Mouse (Mus musculus): ENCODE measurements around the gene Itih2.

Itih2 gene

GRCm38 (mm10) chr2:10118751-10119150, 12.4 kb downstream of the Itih2 start:
- no peak for DNase-seq (ENCODE audit: low spot score)

- DNase-seq (ENCODE audit: low spot score) = no peak
These were observed 22.5 kb downstream of the Itih2 start for GRCm38 (mm10) chr2:10108535-10109189.

GRCm38 (mm10) chr2:10101180-10101579, 30.0 kb downstream of the Itih2 start:
- DNase-seq (ENCODE audit: low spot score) = no peak

- DNase-seq (ENCODE audit: low spot score) = no peak
These were observed 30.7 kb downstream of the Itih2 start for GRCm38 (mm10) chr2:10100471-10100870.

GRCm38 (mm10) chr2:10098598-10099215, 32.5 kb downstream of the Itih2 start:
- no peak for DNase-seq (ENCODE audit: low spot score)

- no peak for DNase-seq (ENCODE audit: low spot score)
These were observed 36.7 kb downstream of the Itih2 start for GRCm38 (mm10) chr2:10094327-10095100.

GRCm38 (mm10) chr2:10087256-10087850, 43.8 kb downstream of the Itih2 start:
- DNase-seq (ENCODE audit: low spot score) = no peak

- DNase-seq (ENCODE audit: low spot score) = no peak
These were observed 48.5 kb downstream of the Itih2 start for GRCm38 (mm10) chr2:10082737-10083136.

- no peak for DNase-seq (ENCODE audit: low spot score)
These were observed 49.6 kb downstream of the Itih2 start for GRCm38 (mm10) chr2:10081453-10082080.

GRCm38 (mm10) chr2:10080310-10081010, 50.7 kb downstream of the Itih2 start, which contains the start of the genes Atp5c1 and Kin:
Atp5c1 (minus strand) TSS chr2:10080510.
Kin (plus strand) TSS chr2:10080593.
- DNase-seq (ENCODE audit: low spot score) = peak; percentile 92

- DNase-seq (ENCODE audit: low spot score) = no peak
These were observed 51.4 kb downstream of the Itih2 start for GRCm38 (mm10) chr2:10079745-10080309.

- no peak for DNase-seq (ENCODE audit: low spot score)
These were observed 54.5 kb downstream of the Itih2 start for GRCm38 (mm10) chr2:10076675-10077074.

GRCm38 (mm10) chr2:10074470-10074869, 56.7 kb downstream of the Itih2 start:
- no peak for DNase-seq (ENCODE audit: low spot score)

- no peak for DNase-seq (ENCODE audit: low spot score)
These were observed 59.4 kb downstream of the Itih2 start for GRCm38 (mm10) chr2:10071751-10072150.

GRCm38 (mm10) chr2:10058836-10059235, 72.4 kb downstream of the Itih2 start:
- no peak for DNase-seq (ENCODE audit: low spot score)

GRCm38 (mm10) chr2:10051996-10052395, 79.2 kb downstream of the Itih2 start:
- no peak for DNase-seq (ENCODE audit: low spot score)

GRCm38 (mm10) chr2:10050878-10051277, 80.3 kb downstream of the Itih2 start:
- DNase-seq (ENCODE audit: low spot score) = no peak

GRCm38 (mm10) chr2:10049456-10049855, 81.7 kb downstream of the Itih2 start:
- DNase-seq (ENCODE audit: low spot score) = no peak

GRCm38 (mm10) chr2:10048461-10048860, 82.7 kb downstream of the Itih2 start, which contains the start of gene Taf3:
Taf3 (minus strand) TSS chr2:10048596.
- peak; percentile 82 for DNase-seq (ENCODE audit: low spot score)

- peak; percentile 8 for DNase-seq (ENCODE audit: low spot score)
These were observed 83.3 kb downstream of the Itih2 start for GRCm38 (mm10) chr2:10047758-10048436.

Data from ovary, postnatal 10 days (tissue).